Mouse (Mus musculus) CH12.LX (cell line): ENCODE measurements around the gene Ap1s3. TPM values are rescaled to one million over a fixed set of nuclear protein-coding genes. Genes with fewer than 3 reads are reported as not detected.

Experiments
- DNase-seq: peaks from one replicate; pipeline ENCODE4 v3.0.0-alpha.2; 2013; ENCODE audit errors: extremely low read depth
- H3K27ac ChIP-seq: 2 replicates; pipeline ENCODE4 v1.5.1; 2012; ENCODE audit warnings: low read depth, mild to moderate bottlenecking, control low read depth, moderate library complexity; ENCODE audit not compliant: insufficient read depth
- H3K27me3 ChIP-seq: replicated peaks from 2 replicates; pipeline ENCODE3; 2012; ENCODE audit warnings: inconsistent platforms
- H3K36me3 ChIP-seq, 2 experiments: replicated peaks in 1 of 2; 2 replicates each; pipeline versions ENCODE3 to v1.6.1; 2012; ENCODE audit warnings: inconsistent platforms in 1 of 2, low read length in 1 of 2, mild to moderate bottlenecking in 1 of 2, mixed read lengths in 1 of 2, moderate library complexity in 1 of 2; ENCODE audit not compliant: control insufficient read depth in 1 of 2, insufficient read depth in 1 of 2
- H3K4me1 ChIP-seq, 2 experiments: 2 replicates each; pipeline ENCODE4 v1.6.1; 2012; ENCODE audit warnings: inconsistent platforms in 1 of 2, moderate library complexity in 1 of 2; ENCODE audit not compliant: insufficient read depth in 2 of 2, control insufficient read depth in 1 of 2
- H3K4me2 ChIP-seq: 2 replicates; pipeline ENCODE4 v1.6.1; 2012; ENCODE audit warnings: low read depth, mild to moderate bottlenecking, control low read depth; ENCODE audit not compliant: poor library complexity, insufficient read depth, severe bottlenecking
- H3K4me3 ChIP-seq, 3 experiments: fragments of 150-350 bp in 1 of 3; sonication (generic) in 1 of 3; replicated peaks in 1 of 3; 2 replicates each; pipeline versions ENCODE3 to v1.5.1; 2011 to 2012; ENCODE audit warnings: low read depth in 2 of 3, low read length in 2 of 3, mild to moderate bottlenecking in 2 of 3, moderate library complexity in 2 of 3, control low read depth in 1 of 3, improper control_type of control experiment in 1 of 3, inconsistent platforms in 1 of 3, mixed read lengths in 1 of 3; ENCODE audit not compliant: poor library complexity in 1 of 3
- H3K79me2 ChIP-seq: replicated peaks from 2 replicates; pipeline ENCODE4 v1.6.1; 2012; ENCODE audit warnings: mild to moderate bottlenecking, moderate library complexity; ENCODE audit not compliant: control insufficient read depth, poor library complexity, insufficient read depth, severe bottlenecking; ENCODE audit errors: extremely low read depth
- H3K9ac ChIP-seq: 2 replicates; pipeline ENCODE4 v1.6.1; 2012; ENCODE audit warnings: low read depth, mild to moderate bottlenecking, control low read depth, moderate library complexity; ENCODE audit not compliant: insufficient read depth
- H3K9me3 ChIP-seq: replicated peaks from 2 replicates; pipeline ENCODE3; 2012; ENCODE audit warnings: low read length, inconsistent platforms, mixed read lengths
- BHLHE40 ChIP-seq: IDR thresholded peaks from 2 replicates; pipeline ENCODE4 v1.6.1; 2011; ENCODE audit warnings: mild to moderate bottlenecking, low read depth, low read length, improper control_type of control experiment
- CHD2 ChIP-seq: IDR thresholded peaks from 2 replicates; pipeline ENCODE4 v1.6.1; 2011; ENCODE audit warnings: low read length, improper control_type of control experiment
- ELF1 ChIP-seq: IDR thresholded peaks from 2 replicates; pipeline ENCODE4 v1.6.1; 2014; ENCODE audit warnings: low read depth, mild to moderate bottlenecking, inconsistent platforms, low read length, improper control_type of control experiment
- EP300 ChIP-seq: IDR thresholded peaks from 2 replicates; pipeline ENCODE4 v1.6.1; 2011; ENCODE audit warnings: low read length, improper control_type of control experiment
- HCFC1 ChIP-seq: IDR thresholded peaks from 2 replicates; pipeline ENCODE4 v1.6.1; 2012; ENCODE audit warnings: low read depth, mild to moderate bottlenecking, inconsistent platforms, low read length, improper control_type of control experiment
- IRF4 ChIP-seq: IDR thresholded peaks from 2 replicates; pipeline ENCODE4 v1.6.1; 2014; ENCODE audit warnings: low read depth, mild to moderate bottlenecking, inconsistent platforms, low read length, improper control_type of control experiment
- JUN ChIP-seq: IDR thresholded peaks from 2 replicates; pipeline ENCODE4 v1.6.1; 2011; ENCODE audit warnings: low read depth, mild to moderate bottlenecking, low read length, improper control_type of control experiment, moderate library complexity; ENCODE audit not compliant: insufficient read depth
- JUND ChIP-seq: conservative IDR thresholded peaks from 2 replicates; pipeline ENCODE4 v1.6.1; 2011; ENCODE audit warnings: low read depth, low read length, improper control_type of control experiment
- MEF2A ChIP-seq: IDR thresholded peaks from 2 replicates; pipeline ENCODE4 v1.6.1; 2014; ENCODE audit warnings: low read depth, mild to moderate bottlenecking, inconsistent platforms, low read length, improper control_type of control experiment, borderline replicate concordance
- MXI1 ChIP-seq: IDR thresholded peaks from 2 replicates; pipeline ENCODE4 v1.6.1; 2011; ENCODE audit warnings: mild to moderate bottlenecking, low read depth, low read length, improper control_type of control experiment
- PAX5 ChIP-seq: IDR thresholded peaks from 2 replicates; pipeline ENCODE4 v1.6.1; 2012; ENCODE audit warnings: low read length, inconsistent platforms, mixed read lengths
- POLR2AphosphoS2 ChIP-seq: IDR thresholded peaks from 2 replicates; pipeline ENCODE4 v1.6.1; 2011; ENCODE audit warnings: low read depth, low read length, improper control_type of control experiment
- RAD21 ChIP-seq: IDR thresholded peaks from 2 replicates; pipeline ENCODE4 v1.6.1; 2011; ENCODE audit warnings: low read depth, mild to moderate bottlenecking, low read length, improper control_type of control experiment, moderate library complexity
- RCOR1 ChIP-seq: conservative IDR thresholded peaks from 2 replicates; pipeline ENCODE4 v1.6.1; 2012; ENCODE audit warnings: low read depth, mild to moderate bottlenecking, inconsistent platforms, low read length, improper control_type of control experiment
- TBP ChIP-seq: conservative IDR thresholded peaks from 2 replicates; pipeline ENCODE4 v1.6.1; 2011; ENCODE audit warnings: low read depth, low read length, improper control_type of control experiment
- UBTF ChIP-seq: IDR thresholded peaks from 2 replicates; pipeline ENCODE4 v1.6.1; 2012; ENCODE audit warnings: low read depth, mild to moderate bottlenecking, inconsistent platforms, low read length, improper control_type of control experiment, moderate library complexity
- USF1 ChIP-seq: IDR thresholded peaks from 2 replicates; pipeline ENCODE4 v1.6.1; 2014; ENCODE audit warnings: low read depth, mild to moderate bottlenecking, inconsistent platforms, low read length, improper control_type of control experiment
- ZC3H11A ChIP-seq: IDR thresholded peaks from 2 replicates; pipeline ENCODE4 v1.6.1; 2012; ENCODE audit warnings: low read depth, mild to moderate bottlenecking, inconsistent platforms, low read length, improper control_type of control experiment
- ZMIZ1 ChIP-seq: IDR thresholded peaks from 2 replicates; pipeline ENCODE4 v1.6.1; 2012; ENCODE audit warnings: low read depth, mild to moderate bottlenecking, inconsistent platforms, low read length, improper control_type of control experiment
- dilution Hi-C: fragments of 300-500 bp; cut with MboI; formaldehyde crosslinking; loops from 2 replicates; pipeline ENCODE4 v1.14.3; 2020; ENCODE audit warnings: low sequenced_read_pairs; ENCODE audit not compliant: extremely low pct_unique_long_range_greater_than_20kb, extremely low pct_ligation_motif_present
- in situ Hi-C: fragments of 300-500 bp; cut with MboI; formaldehyde crosslinking; loops from 3 replicates; pipeline ENCODE4 v1.14.3; 2019; ENCODE audit warnings: low sequenced_read_pairs, low pct_ligation_motif_present, low pct_unique_long_range_greater_than_20kb, mixed read lengths
- polyA plus RNA-seq: library from polyadenylated mRNA; unstranded; fragments of >175 nt; gene quantifications from 2 replicates; pipeline ENCODE4 v1.2.1, GENCODE M21; 2012; ENCODE audit warnings: low read depth; ENCODE audit not compliant: insufficient read length
- total RNA-seq, 2 experiments: library from RNA; depleted of rRNA; stranded (reverse); fragments of 300-350 nt in 1 of 2; fragments of >200 nt in 1 of 2; gene quantifications; 2 replicates each; pipeline ENCODE4 v1.2.3; 2012 to 2014

Gene Ap1s3
- total and polyA plus RNA-seq, 3 experiments = 10.5 to 36.6 (median 13.9) TPM

- dilution Hi-C loops = no loop called here
Observed at GRCm38 (mm10) chr1:79602500-79602899, 69.3 kb downstream of the Ap1s3 start.

GRCm38 (mm10) chr1:79598385-79599178 is 73.2 kb downstream of the Ap1s3 start:
- no peak overlapping the region for H3K4me3 ChIP-seq
- H3K79me2 ChIP-seq = no peaks in the 10 kb centered on the region
- H3K36me3 ChIP-seq = peaks cover 0 to 2% of the 10 kb centered on the region in 2 experiments
- no peak overlapping the region for H3K9ac ChIP-seq
- TF ChIP-seq BHLHE40 (no peak), MEF2A (no peak), CHD2 (no peak), PAX5 (no peak), ELF1 (no peak), JUND (no peak), RAD21 (no peak), EP300 (no peak), USF1 (no peak)
- TF ChIP-seq, all 38 proteins: peak for 0
- Histone ChIP-seq H3K27me3 (no peaks in the 10 kb centered on the region), H3K27ac (no peak overlapping the region), H3K9me3 (no peaks in the 10 kb centered on the region), H3K4me1 (no peaks in the 10 kb centered on the region), H3K4me2 (no peak overlapping the region)
- in situ Hi-C loops (no loop called here), dilution Hi-C loops (no loop called here)
- DNase-seq = no peak

More at GRCm38 (mm10) chr1:79602500-79602899, 69.3 kb downstream of the Ap1s3 start:
- no peak overlapping the region for H3K4me2 ChIP-seq
- H3K4me3 ChIP-seq = no peak overlapping the region
- peaks cover 0 to 14% of the 10 kb centered on the region in 2 experiments for H3K36me3 ChIP-seq
- no peak overlapping the region for H3K9ac ChIP-seq
- in situ Hi-C loops = no loop called here
- no peak overlapping the region for H3K27ac ChIP-seq
- no peaks in the 10 kb centered on the region for H3K27me3 ChIP-seq
- H3K4me1 ChIP-seq = no peaks in the 10 kb centered on the region
- H3K79me2 ChIP-seq = no peaks in the 10 kb centered on the region
- H3K9me3 ChIP-seq = no peaks in the 10 kb centered on the region
- no peak for DNase-seq
- TF ChIP-seq MXI1 (no peak), IRF4 (no peak), ZC3H11A (no peak), ZMIZ1 (no peak), TBP (no peak), MEF2A (no peak), RCOR1 (no peak), UBTF (no peak), JUN (no peak), POLR2AphosphoS2 (no peak), ELF1 (no peak), HCFC1 (no peak), BHLHE40 (no peak), RAD21 (no peak)
- TF ChIP-seq, all 38 proteins: peak for 0
